Mouse (Mus musculus) kidney, postnatal 10 days (tissue): ENCODE data around the gene Ugt1a5.
A peak's percentile ranks its signal among the peaks of the same experiment; 100 is the strongest.
"Not testable (repeated sequence)": the region's sequence is repeated elsewhere in the genome, so short reads cannot be mapped to it uniquely, and the experiment has no call there.

ENCODE experiments used
- DNase-seq: peaks from one replicate; pipeline ENCODE4 v3.0.0; 2021; ENCODE audit warnings: mixed read lengths

The Ugt1a5 gene

GRCm38 (mm10) chr1:88165711-88166110, at the start of gene Ugt1a5:
Gene Ugt1a5 (plus strand): TSS chr1:88166012.
- DNase-seq, result no peak

- DNase-seq, result not testable (repeated sequence)
Observed at GRCm38 (mm10) chr1:88120550-88120949, 45.3 kb upstream of the Ugt1a5 start.

- peak; percentile 61 for DNase-seq
Observed at GRCm38 (mm10) chr1:88121521-88121920, 44.3 kb upstream of the Ugt1a5 start.

GRCm38 (mm10) chr1:88125827-88126360, 39.9 kb upstream of the Ugt1a5 start:
- DNase-seq, result peak; percentile 27

- DNase-seq, result not testable (repeated sequence)
Observed at GRCm38 (mm10) chr1:88129091-88129490, 36.7 kb upstream of the Ugt1a5 start.

- not testable (repeated sequence) for DNase-seq
Observed at GRCm38 (mm10) chr1:88130223-88130622, 35.6 kb upstream of the Ugt1a5 start.

GRCm38 (mm10) chr1:88133908-88134456, 31.8 kb upstream of the Ugt1a5 start:
- no peak for DNase-seq

GRCm38 (mm10) chr1:88134457-88135011, 31.3 kb upstream of the Ugt1a5 start, which contains the start of gene Ugt1a6a:
Gene Ugt1a6a (plus strand): TSS chr1:88134809.
- DNase-seq, result peak; percentile 32

GRCm38 (mm10) chr1:88135229-88135904, 30.4 kb upstream of the Ugt1a5 start:
- DNase-seq, result not testable (repeated sequence)

GRCm38 (mm10) chr1:88136646-88137045, 29.2 kb upstream of the Ugt1a5 start:
- peak; percentile 24 for DNase-seq

GRCm38 (mm10) chr1:88137264-88137663, 28.5 kb upstream of the Ugt1a5 start:
- no peak for DNase-seq

- no peak for DNase-seq
Observed at GRCm38 (mm10) chr1:88138145-88138544, 27.7 kb upstream of the Ugt1a5 start.

GRCm38 (mm10) chr1:88140492-88140891, 25.3 kb upstream of the Ugt1a5 start:
- peak; percentile 55 for DNase-seq

GRCm38 (mm10) chr1:88143966-88144675, 21.7 kb upstream of the Ugt1a5 start:
- peak; percentile 78 for DNase-seq

- peak; percentile 39 for DNase-seq
Observed at GRCm38 (mm10) chr1:88145278-88145677, 20.5 kb upstream of the Ugt1a5 start.

- DNase-seq, result peak; percentile 40
Observed at GRCm38 (mm10) chr1:88150133-88150532, 15.7 kb upstream of the Ugt1a5 start.

- no peak for DNase-seq
Observed at GRCm38 (mm10) chr1:88158430-88158829, 7.4 kb upstream of the Ugt1a5 start.

GRCm38 (mm10) chr1:88172190-88172589, 6.4 kb downstream of the Ugt1a5 start:
- DNase-seq, result not testable (repeated sequence)

- no peak for DNase-seq
Observed at GRCm38 (mm10) chr1:88179657-88180056, 13.8 kb downstream of the Ugt1a5 start.

GRCm38 (mm10) chr1:88186325-88186935, 20.6 kb downstream of the Ugt1a5 start:
- DNase-seq, result no peak

- no peak for DNase-seq
Observed at GRCm38 (mm10) chr1:88192136-88192535, 26.3 kb downstream of the Ugt1a5 start.

- DNase-seq, result peak; percentile 70
Observed at GRCm38 (mm10) chr1:88195687-88196086, 29.9 kb downstream of the Ugt1a5 start.

- no peak for DNase-seq
Observed at GRCm38 (mm10) chr1:88197443-88197842, 31.6 kb downstream of the Ugt1a5 start.
